Mouse (Mus musculus) stomach, embryonic 16.5 days (tissue): Measurements from ENCODE around the gene Sesn1. TPM values are rescaled to one million over a fixed set of nuclear protein-coding genes. Genes with fewer than 3 reads are reported as not detected.

ENCODE experiments used
- ATAC-seq: fragments of 200-750 bp; cut with Nextera tagmentation; 2 replicates; pipeline ENCODE4 v1.8.0; 2017; ENCODE audit warnings: moderate number of reproducible peaks, moderate TSS enrichment; ENCODE audit not compliant: insufficient read depth, low FRiP score
- H3K27ac ChIP-seq: fragments of 300-500 bp; sonication (generic); 2 replicates; pipeline ENCODE4 v1.5.1; 2014; ENCODE audit warnings: low read length
- H3K27me3 ChIP-seq: fragments of 300-500 bp; sonication (generic); 2 replicates; pipeline ENCODE4 v1.6.1; 2014; ENCODE audit warnings: low read length, control low read depth, mixed read lengths; ENCODE audit not compliant: control insufficient read depth, insufficient read depth
- H3K36me3 ChIP-seq: fragments of 300-500 bp; sonication (generic); 2 replicates; pipeline ENCODE4 v1.6.1; 2014; ENCODE audit warnings: low read length; ENCODE audit not compliant: control insufficient read depth, insufficient read depth
- H3K4me1 ChIP-seq: fragments of 300-500 bp; sonication (generic); 2 replicates; pipeline ENCODE4 v1.6.1; 2014; ENCODE audit warnings: low read length, control low read depth, mixed read lengths; ENCODE audit not compliant: control insufficient read depth, insufficient read depth
- H3K4me2 ChIP-seq: fragments of 300-500 bp; sonication (generic); 2 replicates; pipeline ENCODE4 v1.6.1; 2014; ENCODE audit warnings: low read depth, low read length, mixed read lengths
- H3K4me3 ChIP-seq: fragments of 300-500 bp; sonication (generic); replicated peaks from 2 replicates; pipeline ENCODE4 v1.5.1; 2014; ENCODE audit warnings: mild to moderate bottlenecking, low read length
- H3K9ac ChIP-seq: fragments of 300-500 bp; sonication (generic); 2 replicates; pipeline ENCODE4 v1.6.1; 2014; ENCODE audit warnings: low read length
- H3K9me3 ChIP-seq: fragments of 300-500 bp; sonication (generic); replicated peaks from 2 replicates; pipeline ENCODE4 v1.6.1; 2016; ENCODE audit warnings: low read length, control low read depth; ENCODE audit not compliant: control insufficient read depth
- WGBS: fragments of 180-500 bp; shearing (Covaris S2); extraction: QIAGEN DNeasy Blood & Tissue Kit; methylation state at CpG from one replicate; pipeline ENCODE4 v1.1.7; 2014; 5-methylcytosine and 5-hydroxymethylcytosine counted together
- polyA plus RNA-seq: library from polyadenylated mRNA; unstranded; fragments of >200 nt; fragmentation: Nextera tagmentation; extraction: Ambion mirVana; gene quantifications from 2 replicates; pipeline ENCODE4 v1.2.1, GENCODE M21; 2015

The Sesn1 gene
- polyA plus RNA-seq, 1 experiment from 2014 or later: 34.2 TPM

- Histone ChIP-seq H3K27me3 (no peaks in the 10 kb centered on the region), H3K4me2 (no peak overlapping the region), H3K36me3 (no peaks in the 10 kb centered on the region), H3K27ac (peak overlapping the region; percentile 34; the same call in 1 of the 2 replicates), H3K9ac (no peak overlapping the region), H3K4me1 (peaks cover 4% of the 10 kb centered on the region; the same call in 1 of the 2 replicates), H3K9me3 (no peaks in the 10 kb centered on the region), H3K4me3 (no peak overlapping the region)
- WGBS: 75% methylated on average over 6 of the region's 6 CpGs
- no peak for ATAC-seq
Observed at GRCm38 (mm10) chr10:41826526-41827116, 16.9 kb downstream of the Sesn1 start.

GRCm38 (mm10) chr10:41827784-41828183, 18.0 kb downstream of the Sesn1 start:
- Histone ChIP-seq H3K4me1 (no peaks in the 10 kb centered on the region; the same call in 1 of the 2 replicates), H3K9me3 (no peaks in the 10 kb centered on the region), H3K4me3 (no peak overlapping the region), H3K27ac (peak overlapping the region; percentile 34; the same call in 1 of the 2 replicates), H3K9ac (no peak overlapping the region), H3K4me2 (no peak overlapping the region), H3K36me3 (no peaks in the 10 kb centered on the region), H3K27me3 (no peaks in the 10 kb centered on the region)
- ATAC-seq: no peak
- 86% methylated on average over 4 of the region's 4 CpGs for WGBS

- no peak overlapping the region for H3K27ac ChIP-seq
- no peaks in the 10 kb centered on the region for H3K9me3 ChIP-seq
- WGBS: 79% methylated on average over 5 of the region's 5 CpGs
- no peaks in the 10 kb centered on the region; the same call in 1 of the 2 replicates for H3K4me1 ChIP-seq
- no peaks in the 10 kb centered on the region for H3K27me3 ChIP-seq
- H3K36me3 ChIP-seq: no peaks in the 10 kb centered on the region
- H3K4me3 ChIP-seq: no peak overlapping the region
- no peak for ATAC-seq
- H3K9ac ChIP-seq: no peak overlapping the region
- H3K4me2 ChIP-seq: no peak overlapping the region
Observed at GRCm38 (mm10) chr10:41829191-41829590, 19.5 kb downstream of the Sesn1 start.

- no peak overlapping the region for H3K4me2 ChIP-seq
- H3K27me3 ChIP-seq: no peaks in the 10 kb centered on the region
- H3K4me1 ChIP-seq: no peaks in the 10 kb centered on the region; the same call in 1 of the 2 replicates
- ATAC-seq: no peak
- no peak overlapping the region for H3K4me3 ChIP-seq
- H3K36me3 ChIP-seq: no peaks in the 10 kb centered on the region
- 89% methylated on average over 2 of the region's 2 CpGs for WGBS
- no peak overlapping the region for H3K9ac ChIP-seq
- no peak overlapping the region for H3K27ac ChIP-seq
- H3K9me3 ChIP-seq: no peaks in the 10 kb centered on the region
Observed at GRCm38 (mm10) chr10:41829980-41830379, 20.2 kb downstream of the Sesn1 start.

GRCm38 (mm10) chr10:41830445-41830844, 20.7 kb downstream of the Sesn1 start:
- no peaks in the 10 kb centered on the region for H3K9me3 ChIP-seq
- H3K4me2 ChIP-seq: no peak overlapping the region
- H3K36me3 ChIP-seq: no peaks in the 10 kb centered on the region
- no peak overlapping the region for H3K4me3 ChIP-seq
- WGBS: 61% methylated on average over 4 of the region's 4 CpGs
- H3K4me1 ChIP-seq: no peaks in the 10 kb centered on the region; the same call in 1 of the 2 replicates
- H3K27ac ChIP-seq: no peak overlapping the region
- no peak for ATAC-seq
- no peak overlapping the region for H3K9ac ChIP-seq
- no peaks in the 10 kb centered on the region for H3K27me3 ChIP-seq

GRCm38 (mm10) chr10:41830851-41831522, 21.3 kb downstream of the Sesn1 start:
- ATAC-seq: no peak

GRCm38 (mm10) chr10:41832191-41832590, 22.5 kb downstream of the Sesn1 start:
- H3K9me3 ChIP-seq: no peaks in the 10 kb centered on the region
- H3K4me1 ChIP-seq: no peaks in the 10 kb centered on the region; the same call in 1 of the 2 replicates
- H3K9ac ChIP-seq: no peak overlapping the region
- no peak overlapping the region for H3K4me2 ChIP-seq
- no peaks in the 10 kb centered on the region for H3K27me3 ChIP-seq
- ATAC-seq: 0 out of 2 replicates have a peak, but pooled peaks have one; percentile 37
- H3K27ac ChIP-seq: no peak overlapping the region
- no peak overlapping the region for H3K4me3 ChIP-seq
- H3K36me3 ChIP-seq: no peaks in the 10 kb centered on the region
- 64% methylated on average over 6 of the region's 6 CpGs for WGBS

More at GRCm38 (mm10) chr10:41830851-41831522, 21.3 kb downstream of the Sesn1 start:
- Histone ChIP-seq H3K27me3 (no peaks in the 10 kb centered on the region), H3K27ac (no peak overlapping the region), H3K36me3 (no peaks in the 10 kb centered on the region), H3K9me3 (no peaks in the 10 kb centered on the region), H3K4me2 (no peak overlapping the region), H3K4me1 (no peaks in the 10 kb centered on the region; the same call in 1 of the 2 replicates), H3K9ac (no peak overlapping the region), H3K4me3 (no peak overlapping the region)
- WGBS: 53% methylated on average over 9 of the region's 9 CpGs

GRCm38 (mm10) chr10:41834131-41834530, 24.4 kb downstream of the Sesn1 start:
- Histone ChIP-seq H3K4me3 (no peak overlapping the region), H3K9ac (no peak overlapping the region), H3K36me3 (no peaks in the 10 kb centered on the region), H3K9me3 (no peaks in the 10 kb centered on the region), H3K4me1 (no peaks in the 10 kb centered on the region; the same call in 1 of the 2 replicates), H3K4me2 (no peak overlapping the region), H3K27me3 (no peaks in the 10 kb centered on the region), H3K27ac (no peak overlapping the region)
- WGBS: 77% methylated on average over 2 of the region's 2 CpGs
- ATAC-seq: no peak

GRCm38 (mm10) chr10:41838911-41839310, 29.2 kb downstream of the Sesn1 start:
- Histone ChIP-seq H3K9ac (no peak overlapping the region), H3K4me1 (no peaks in the 10 kb centered on the region), H3K27me3 (no peaks in the 10 kb centered on the region), H3K4me3 (no peak overlapping the region), H3K27ac (no peak overlapping the region), H3K4me2 (no peak overlapping the region), H3K9me3 (no peaks in the 10 kb centered on the region), H3K36me3 (no peaks in the 10 kb centered on the region)
- ATAC-seq: no peak
- WGBS: 59% methylated on average over 4 of the region's 4 CpGs
